Mouse (Mus musculus): ENCODE data around the gene Serpinb6b.

GRCm38 (mm10) chr13:33022371-33022770 lies 57.4 kb downstream of the Serpinb6b start:
- TF ChIP-seq POLR2A (IDR thresholded peaks at IDR 0.05; ENCODE audit: control insufficient read depth, extremely low read depth, insufficient read depth, low read length, poor library complexity) (no peak), CTCF (IDR thresholded peaks at IDR 0.05; ENCODE audit: borderline replicate concordance, control insufficient read depth, extremely low read depth, insufficient read depth, low read length, poor library complexity) (no peak)

All from thymus, adult 2 months (tissue).